Mouse (Mus musculus): Measurements from ENCODE around the gene Nhp2.
"Not testable (repeated sequence)": the region's sequence is repeated elsewhere in the genome, so short reads cannot be mapped to it uniquely, and the experiment has no call there.

Nhp2 gene

DNA sequence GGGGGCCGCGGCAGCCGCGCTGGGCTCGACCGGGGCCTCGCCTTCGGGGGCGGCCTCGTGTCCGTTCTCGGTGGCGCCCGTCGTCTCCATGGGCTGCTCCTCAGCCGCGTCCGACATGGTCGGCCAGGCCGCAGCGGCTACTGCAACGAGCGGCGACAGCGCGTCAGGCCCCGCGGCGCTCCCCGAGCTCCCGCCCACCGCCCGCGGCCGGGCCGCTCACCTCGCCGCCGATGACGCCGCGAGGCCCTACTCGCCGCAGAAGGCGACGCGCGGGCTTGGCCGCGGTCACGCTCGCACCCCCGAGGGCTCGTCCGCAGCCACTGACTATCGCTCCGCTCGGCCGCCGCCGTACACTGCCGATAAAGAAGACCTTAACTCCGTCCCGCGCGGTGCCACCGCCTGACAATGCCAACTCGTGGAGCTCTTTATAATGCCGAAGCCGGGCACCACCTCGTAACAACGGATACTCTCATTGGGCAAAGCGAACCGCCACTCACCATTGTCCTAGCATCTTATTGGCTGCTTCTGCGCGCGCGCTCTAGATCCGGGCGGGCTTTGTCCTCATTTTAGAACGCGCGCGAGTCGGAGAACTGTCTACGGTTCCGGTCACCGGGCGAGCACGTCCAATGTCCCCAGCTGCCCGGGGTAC is 13.0 kb upstream of the Nhp2 start, which contains the start of gene Hnrnpab:
Gene Hnrnpab, minus strand, starts transcription at position 401 of the 649 bp plus-strand sequence.
- peak; percentile 92 for DNase-seq (ENCODE audit: low read depth, low spot score)

DNA sequence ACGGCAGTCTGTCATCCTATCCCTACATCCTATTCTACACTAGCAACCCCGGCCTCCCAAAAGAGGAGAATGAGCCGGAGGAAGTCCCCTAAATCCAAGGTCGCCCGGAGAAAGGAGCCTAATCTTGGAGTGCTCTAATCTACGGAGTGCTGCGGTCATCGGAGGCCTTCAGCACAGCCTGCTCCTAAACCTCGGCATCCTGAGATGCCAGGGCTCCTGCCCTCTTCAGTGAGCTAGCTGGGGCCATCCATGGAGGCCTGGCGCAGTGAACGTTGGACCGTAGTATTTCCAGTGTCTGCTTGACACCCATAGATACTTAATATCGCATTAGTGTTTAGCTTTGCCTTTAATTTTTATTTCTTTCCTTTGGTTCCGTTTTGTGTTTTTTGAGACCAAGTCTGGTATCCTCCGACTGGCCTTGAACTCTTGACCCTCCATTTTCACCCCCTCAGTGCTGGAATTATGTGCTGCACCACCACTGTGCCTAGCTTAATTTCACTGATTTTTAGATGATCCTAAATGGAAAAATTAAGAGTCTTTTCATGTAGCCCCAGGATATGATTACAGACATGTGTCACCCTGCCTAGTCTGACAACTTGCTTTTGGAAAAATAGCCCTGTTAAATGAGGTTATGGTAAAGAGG is 12.3 kb upstream of the Nhp2 start:
- no peak for DNase-seq (ENCODE audit: low read depth, low spot score)

GRCm38 (mm10) chr11:51609266-51609909 is 10.1 kb upstream of the Nhp2 start:
- no peak for DNase-seq (ENCODE audit: low read depth, low spot score)

DNA sequence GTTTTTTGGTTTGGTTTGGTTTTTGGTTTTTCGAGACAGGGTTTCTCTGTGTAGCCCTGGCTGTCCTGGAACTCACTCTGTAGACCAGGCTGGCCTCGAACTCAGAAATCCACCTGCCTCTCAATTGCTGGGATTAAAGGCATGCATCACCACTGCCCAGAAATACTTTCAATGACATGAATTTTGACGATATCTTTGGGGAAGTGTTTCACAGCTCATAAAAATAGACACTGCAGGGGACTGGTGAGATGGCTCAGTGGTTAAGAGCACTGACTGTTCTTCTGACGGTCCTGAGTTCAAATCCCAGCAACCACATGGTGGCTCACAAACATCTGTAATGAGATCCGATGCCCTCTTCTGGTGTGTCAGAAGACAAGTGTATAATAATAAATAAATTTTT is 9.6 kb upstream of the Nhp2 start:
- DNase-seq (ENCODE audit: low read depth, low spot score) = not testable (repeated sequence)

GRCm38 (mm10) chr11:51614256-51614655 is 5.3 kb upstream of the Nhp2 start:
- DNase-seq (ENCODE audit: low read depth, low spot score) = no peak

GRCm38 (mm10) chr11:51615129-51615528 is 4.4 kb upstream of the Nhp2 start:
- no peak for DNase-seq (ENCODE audit: low read depth, low spot score)

DNA sequence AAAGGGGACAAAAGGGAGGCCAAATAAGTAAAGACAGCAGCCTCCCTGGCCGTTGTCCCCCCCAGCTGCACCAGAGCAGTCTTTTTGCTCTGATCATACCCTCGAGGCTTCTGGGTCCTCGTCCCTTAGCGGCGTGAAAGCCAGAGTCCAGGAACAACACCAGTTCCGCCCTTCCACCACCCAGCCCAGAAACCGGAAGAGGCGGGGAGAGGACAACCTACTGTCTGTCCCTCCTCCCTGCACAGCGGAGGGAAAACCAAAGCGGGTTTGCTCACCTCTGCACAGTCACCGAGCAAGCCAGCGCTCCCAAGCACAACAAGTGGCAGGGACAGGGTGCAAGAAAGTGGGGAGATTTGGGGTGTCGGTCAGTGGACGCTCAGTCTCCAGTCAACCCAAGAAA is 3.9 kb upstream of the Nhp2 start:
- no peak for DNase-seq (ENCODE audit: low read depth, low spot score)

DNA sequence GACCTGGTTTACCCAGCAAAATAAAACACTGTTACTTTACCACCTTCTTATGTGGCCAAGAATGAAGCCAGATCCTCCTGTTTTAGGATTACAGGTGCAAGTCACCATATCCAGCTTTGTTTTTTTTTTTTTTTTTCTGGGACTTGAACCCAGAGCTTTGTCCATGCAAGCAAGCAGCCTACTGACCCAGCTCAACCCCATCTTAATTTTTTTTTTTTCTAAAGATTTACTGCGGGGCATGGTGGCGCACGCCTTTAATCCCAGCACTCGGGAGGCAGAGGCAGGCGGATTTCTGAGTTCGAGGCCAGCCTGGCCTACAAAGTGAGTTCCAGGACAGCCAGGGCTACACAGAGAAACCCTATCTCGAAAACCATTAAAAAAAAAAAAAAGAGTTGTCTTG is 3.4 kb upstream of the Nhp2 start:
- DNase-seq (ENCODE audit: low read depth, low spot score) = not testable (repeated sequence)

- no peak for DNase-seq (ENCODE audit: low read depth, low spot score)
These were observed 1.8 kb upstream of the Nhp2 start for GRCm38 (mm10) chr11:51617693-51618092.

- DNase-seq (ENCODE audit: low read depth, low spot score) = no peak
These were observed 584 bp upstream of the Nhp2 start for GRCm38 (mm10) chr11:51618894-51619408.

DNA sequence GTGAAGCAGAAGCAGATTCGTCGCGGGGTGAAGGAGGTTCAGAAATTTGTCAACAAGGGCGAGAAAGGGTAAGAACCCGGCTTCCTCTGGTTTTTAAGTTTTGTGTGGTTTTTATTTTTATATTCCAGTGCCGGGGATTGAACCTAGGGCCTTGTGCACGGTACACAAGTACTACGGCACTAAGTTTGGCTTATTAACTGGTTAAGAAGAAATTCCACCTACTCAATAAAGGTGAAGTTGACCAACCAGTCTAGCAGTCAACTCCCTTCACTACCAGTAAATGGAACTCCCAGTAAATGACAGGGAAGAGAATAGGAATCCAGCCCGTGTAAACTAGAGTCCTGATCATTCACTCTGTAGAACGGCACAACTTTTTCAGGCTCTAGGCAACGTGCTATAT is 549 bp downstream of the Nhp2 start:
- DNase-seq (ENCODE audit: low read depth, low spot score) = no peak

DNA sequence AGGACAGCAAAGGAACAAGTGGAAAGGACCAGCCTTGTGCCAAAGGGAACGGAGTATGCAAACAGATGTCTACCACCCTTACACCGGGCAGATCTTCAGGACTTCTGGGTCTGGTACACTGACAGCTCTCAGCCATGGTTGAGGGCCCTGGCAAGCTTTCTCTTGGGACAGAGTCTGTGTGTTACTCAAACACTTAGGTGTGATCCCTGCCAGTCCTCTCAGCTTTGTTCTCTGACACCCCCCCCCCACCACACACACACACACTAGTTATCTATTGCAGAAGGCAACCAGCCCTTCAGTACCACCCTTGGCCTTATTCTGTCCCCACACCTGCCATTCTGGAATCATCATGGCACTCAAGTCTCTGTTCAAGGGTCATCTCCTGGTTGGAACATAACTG is 2.2 kb downstream of the Nhp2 start:
- no peak for DNase-seq (ENCODE audit: low read depth, low spot score)

DNA sequence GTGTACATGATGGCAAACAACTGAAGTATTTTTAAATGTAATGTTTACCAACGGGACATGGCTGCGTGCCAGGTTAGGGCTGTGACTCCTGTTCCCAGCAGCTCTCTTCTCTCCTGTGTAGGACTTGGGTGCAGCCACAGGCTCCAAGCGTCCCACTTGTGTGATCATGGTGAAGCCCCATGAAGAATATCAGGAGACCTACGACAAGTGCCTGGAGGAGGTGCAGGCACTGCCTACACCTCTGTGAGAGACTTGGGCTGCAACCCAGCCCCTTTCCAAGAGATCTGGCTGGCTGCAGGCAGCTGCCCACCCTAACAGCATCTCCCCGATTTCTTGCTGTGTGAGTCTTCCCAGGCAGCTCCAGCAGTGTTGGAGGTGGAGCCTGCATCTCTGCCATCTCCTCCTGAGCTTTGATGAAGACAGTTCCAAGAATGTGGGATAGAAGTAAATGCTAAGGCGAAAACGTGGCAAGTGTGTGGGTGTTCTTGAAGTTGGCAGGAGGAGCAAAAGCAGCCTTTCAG is 3.5 kb downstream of the Nhp2 start:
- peak; percentile 98 for DNase-seq (ENCODE audit: low read depth, low spot score)

DNA sequence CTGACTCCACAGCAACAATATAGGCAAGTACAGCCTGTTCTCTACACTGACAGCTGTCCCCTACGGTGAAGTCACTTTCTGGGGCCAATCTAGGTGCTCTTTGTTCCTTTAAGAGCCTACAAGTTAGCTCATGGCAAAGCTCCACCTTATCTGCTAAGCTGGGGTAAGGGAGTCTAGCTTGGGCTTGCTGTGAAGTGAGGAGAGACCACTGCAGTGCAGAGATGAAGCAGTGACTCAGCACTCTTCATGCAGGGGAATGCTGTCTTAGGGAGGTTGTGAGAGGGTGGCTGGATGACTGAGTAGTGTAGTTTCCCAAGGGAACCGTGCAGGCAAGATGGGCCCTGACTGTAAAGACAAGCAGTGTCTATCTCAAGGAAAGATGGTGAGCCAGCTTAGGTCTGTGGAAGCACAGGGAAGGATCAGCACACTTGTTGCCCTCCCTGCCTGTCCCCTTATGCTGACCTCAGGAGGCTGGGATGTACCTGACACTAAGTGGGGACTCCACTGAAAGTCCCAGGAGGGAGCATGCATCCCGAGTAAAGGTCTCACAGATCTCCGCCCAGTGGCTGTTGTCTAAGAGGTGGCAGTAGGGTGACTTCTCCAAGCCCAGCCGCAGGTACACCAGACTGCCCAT is 5.8 kb downstream of the Nhp2 start:
- DNase-seq (ENCODE audit: low read depth, low spot score) = no peak

GRCm38 (mm10) chr11:51627425-51627824 is 7.9 kb downstream of the Nhp2 start:
- DNase-seq (ENCODE audit: low read depth, low spot score) = no peak

DNA sequence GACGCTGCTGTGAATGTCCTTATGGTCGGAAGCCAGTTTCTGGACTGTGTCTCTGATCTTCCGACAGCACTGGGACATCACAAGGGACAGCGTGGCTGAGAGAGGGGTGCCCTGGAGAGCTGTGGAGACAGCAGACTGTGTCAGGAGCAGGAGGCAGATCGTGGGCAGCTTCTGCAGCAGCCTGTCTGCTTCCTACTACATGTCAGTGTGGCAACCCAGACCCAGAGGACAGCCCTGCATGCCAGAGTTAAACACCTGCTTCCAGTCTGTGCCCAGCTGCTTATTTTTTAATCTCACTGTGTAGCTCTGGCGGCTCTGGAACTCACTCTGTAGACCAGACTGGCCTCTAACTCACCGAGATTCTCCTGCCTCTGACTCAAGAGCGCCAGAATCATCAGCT is 8.4 kb downstream of the Nhp2 start:
- no peak for DNase-seq (ENCODE audit: low read depth, low spot score)

- DNase-seq (ENCODE audit: low read depth, low spot score) = no peak
These were observed 10.2 kb downstream of the Nhp2 start for GRCm38 (mm10) chr11:51629651-51630314.

GRCm38 (mm10) chr11:51632130-51632753 is 12.7 kb downstream of the Nhp2 start:
- DNase-seq (ENCODE audit: low read depth, low spot score) = no peak

- DNase-seq (ENCODE audit: low read depth, low spot score) = not testable (repeated sequence)
These were observed 13.7 kb downstream of the Nhp2 start for GRCm38 (mm10) chr11:51633200-51633599.

- no peak for DNase-seq (ENCODE audit: low read depth, low spot score)
These were observed 14.2 kb downstream of the Nhp2 start for GRCm38 (mm10) chr11:51633721-51634120.

DNA sequence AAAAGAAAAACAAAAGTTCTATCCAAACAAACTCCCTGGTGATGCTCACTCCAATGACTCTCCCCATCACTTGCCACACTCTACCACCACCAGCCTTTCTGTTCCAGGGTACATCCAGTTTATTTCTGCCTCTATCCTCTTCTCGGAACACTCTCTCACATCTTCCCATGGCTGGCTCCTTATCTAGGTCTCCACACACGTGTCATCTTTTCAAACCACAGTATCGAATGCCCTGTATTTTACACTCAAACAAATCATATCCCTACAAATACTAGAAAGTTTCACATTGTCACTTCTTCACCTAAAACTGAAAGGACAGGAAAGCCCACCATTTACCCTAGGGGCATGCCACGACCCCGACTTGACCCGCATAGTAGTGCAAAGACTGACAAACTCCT is 15.6 kb downstream of the Nhp2 start:
- no peak for DNase-seq (ENCODE audit: low read depth, low spot score)
